Mouse (Mus musculus): ENCODE data around the gene Gli1. TPM values are rescaled to one million over a fixed set of nuclear protein-coding genes. Genes with fewer than 3 reads are reported as not detected.

Gli1 gene
- total and polyA plus RNA-seq, 2 experiments from 2014 or later: 0.59 to 1.1 TPM

GRCm38 (mm10) chr10:127282620-127283215, 59.1 kb downstream of the Gli1 start:
- WGBS: 45% methylated on average over 13 of the region's 13 CpGs
- no peak for DNase-seq (ENCODE audit: low spot score)
- no peak overlapping the region for H3K27ac ChIP-seq (ENCODE audit: low read depth)

GRCm38 (mm10) chr10:127281316-127281715, 60.5 kb downstream of the Gli1 start:
- DNase-seq (ENCODE audit: low spot score) (no peak), ATAC-seq (ENCODE audit: insufficient read depth, low read depth) (no peak)
- Histone ChIP-seq H3K4me2 (ENCODE audit: low read depth, low read length) (no peak overlapping the region), H3K27ac (ENCODE audit: low read depth) (no peak overlapping the region), H3K9ac (replicated peaks; ENCODE audit: low read depth, low read length) (no peak overlapping the region), H3K36me3 (replicated peaks; ENCODE audit: control insufficient read depth, insufficient read depth, low read length) (peaks cover 100% of the 10 kb centered on the region), H3K27me3 (ENCODE audit: control insufficient read depth, insufficient read depth, low read length) (no peaks in the 10 kb centered on the region), H3K4me3 (ENCODE audit: low read depth, low read length) (no peak overlapping the region), H3K4me1 (ENCODE audit: control insufficient read depth, insufficient read depth) (no peaks in the 10 kb centered on the region; the same call in 1 of the 2 replicates), H3K9me3 (replicated peaks; ENCODE audit: control insufficient read depth, low read length) (no peaks in the 10 kb centered on the region)
- TF ChIP-seq EP300 (IDR thresholded peaks at IDR 0.05; ENCODE audit: low read depth) (no peak), CTCF (IDR thresholded peaks at IDR 0.05; ENCODE audit: low read depth) (no peak)
- 82% methylated on average over 8 of the region's 8 CpGs for WGBS

More at GRCm38 (mm10) chr10:127282620-127283215, 59.1 kb downstream of the Gli1 start:
- Histone ChIP-seq H3K9ac (replicated peaks; ENCODE audit: low read depth, low read length) (no peak overlapping the region), H3K9me3 (replicated peaks; ENCODE audit: control insufficient read depth, low read length) (no peaks in the 10 kb centered on the region), H3K4me3 (ENCODE audit: low read depth, low read length) (no peak overlapping the region), H3K36me3 (replicated peaks; ENCODE audit: control insufficient read depth, insufficient read depth, low read length) (peaks cover 96% of the 10 kb centered on the region), H3K4me1 (ENCODE audit: control insufficient read depth, insufficient read depth) (peaks cover 14% of the 10 kb centered on the region), H3K27me3 (ENCODE audit: control insufficient read depth, insufficient read depth, low read length) (no peaks in the 10 kb centered on the region), H3K4me2 (ENCODE audit: low read depth, low read length) (no peak overlapping the region)
- no peak for ATAC-seq (ENCODE audit: insufficient read depth, low read depth)
- TF ChIP-seq CTCF (IDR thresholded peaks at IDR 0.05; ENCODE audit: low read depth): no peak
- TF ChIP-seq EP300 (IDR thresholded peaks at IDR 0.05; ENCODE audit: low read depth): no peak

Other genes with a start within 250 kb of the Gli1 start
- 39.8 and 45.2 TPM in 2 replicates for gene Os9, start 220.8 kb downstream of the Gli1 start, total RNA-seq (2014; rRNA removed; ENCODE audit: low replicate concordance)
- 36.0 and 40.0 TPM in 2 replicates for gene Os9, start 220.8 kb downstream of the Gli1 start, polyA plus RNA-seq (2015; fragmentation: Nextera tagmentation; extraction: Ambion mirVana)
- gene B4galnt1, start 176.7 kb downstream of the Gli1 start, total RNA-seq (2014; rRNA removed; ENCODE audit: low replicate concordance): 2.3 and 7.7 TPM in 2 replicates
- 0.72 and 0.82 TPM in 2 replicates for gene B4galnt1, start 176.7 kb downstream of the Gli1 start, polyA plus RNA-seq (2015; fragmentation: Nextera tagmentation; extraction: Ambion mirVana)
- gene Slc26a10, start 161.3 kb downstream of the Gli1 start, total RNA-seq (2014; rRNA removed; ENCODE audit: low replicate concordance): 51.0 and 61.2 TPM in 2 replicates
- gene Slc26a10, start 161.3 kb downstream of the Gli1 start, polyA plus RNA-seq (2015; fragmentation: Nextera tagmentation; extraction: Ambion mirVana): 22.8 and 23.3 TPM in 2 replicates
- gene Arhgef25, start 151.9 kb downstream of the Gli1 start, total RNA-seq (2014; rRNA removed; ENCODE audit: low replicate concordance): 20.8 and 44.2 TPM in 2 replicates
- 10.0 and 13.8 TPM in 2 replicates for gene Arhgef25, start 151.9 kb downstream of the Gli1 start, polyA plus RNA-seq (2015; fragmentation: Nextera tagmentation; extraction: Ambion mirVana)
- 44.4 and 64.1 TPM in 2 replicates for gene Dtx3, start 146.2 kb downstream of the Gli1 start, total RNA-seq (2014; rRNA removed; ENCODE audit: low replicate concordance)
- 28.8 and 30.0 TPM in 2 replicates for gene Dtx3, start 146.2 kb downstream of the Gli1 start, polyA plus RNA-seq (2015; fragmentation: Nextera tagmentation; extraction: Ambion mirVana)
- 22.4 and 23.7 TPM in 2 replicates for gene Pip4k2c, start 130.4 kb downstream of the Gli1 start, total RNA-seq (2014; rRNA removed; ENCODE audit: low replicate concordance)
- 24.7 and 25.0 TPM in 2 replicates for gene Pip4k2c, start 130.4 kb downstream of the Gli1 start, polyA plus RNA-seq (2015; fragmentation: Nextera tagmentation; extraction: Ambion mirVana)
- 0.12 and 0.27 TPM in 2 replicates for gene Kif5a, start 78.6 kb downstream of the Gli1 start, total RNA-seq (2014; rRNA removed; ENCODE audit: low replicate concordance)
- 0.11 and 0.23 TPM in 2 replicates for gene Kif5a, start 78.6 kb downstream of the Gli1 start, polyA plus RNA-seq (2015; fragmentation: Nextera tagmentation; extraction: Ambion mirVana)
- gene Dctn2, start 75.6 kb downstream of the Gli1 start, total RNA-seq (2014; rRNA removed; ENCODE audit: low replicate concordance): 175 and 197 TPM in 2 replicates
- 149 and 154 TPM in 2 replicates for gene Dctn2, start 75.6 kb downstream of the Gli1 start, polyA plus RNA-seq (2015; fragmentation: Nextera tagmentation; extraction: Ambion mirVana)
- 8.3 and 8.7 TPM in 2 replicates for gene Mbd6, start 53.0 kb downstream of the Gli1 start, total RNA-seq (2014; rRNA removed; ENCODE audit: low replicate concordance)
- 6.5 and 6.9 TPM in 2 replicates for gene Mbd6, start 53.0 kb downstream of the Gli1 start, polyA plus RNA-seq (2015; fragmentation: Nextera tagmentation; extraction: Ambion mirVana)
- gene Mars, start 30.2 kb downstream of the Gli1 start, total RNA-seq (2014; rRNA removed; ENCODE audit: low replicate concordance): 48.9 and 68.9 TPM in 2 replicates
- gene Mars, start 30.2 kb downstream of the Gli1 start, polyA plus RNA-seq (2015; fragmentation: Nextera tagmentation; extraction: Ambion mirVana): 62.4 and 64.6 TPM in 2 replicates
- gene Arhgap9, start 20.0 kb downstream of the Gli1 start, total RNA-seq (2014; rRNA removed; ENCODE audit: low replicate concordance): 0.73 and 0.97 TPM in 2 replicates
- 1.4 and 1.8 TPM in 2 replicates for gene Arhgap9, start 20.0 kb downstream of the Gli1 start, polyA plus RNA-seq (2015; fragmentation: Nextera tagmentation; extraction: Ambion mirVana)
- gene Inhbe, start 12.4 kb upstream of the Gli1 start, total RNA-seq (2014; rRNA removed; ENCODE audit: low replicate concordance): not detected in 2 replicates
- gene Inhbe, start 12.4 kb upstream of the Gli1 start, polyA plus RNA-seq (2015; fragmentation: Nextera tagmentation; extraction: Ambion mirVana): not detected in 2 replicates
- gene Inhbc, start 28.5 kb upstream of the Gli1 start, total RNA-seq (2014; rRNA removed; ENCODE audit: low replicate concordance): not detected in 2 replicates
- not detected in 2 replicates for gene Inhbc, start 28.5 kb upstream of the Gli1 start, polyA plus RNA-seq (2015; fragmentation: Nextera tagmentation; extraction: Ambion mirVana)
- 35.4 and 42.8 TPM in 2 replicates for gene R3hdm2, start 38.4 kb upstream of the Gli1 start, total RNA-seq (2014; rRNA removed; ENCODE audit: low replicate concordance)
- 31.5 and 32.1 TPM in 2 replicates for gene R3hdm2, start 38.4 kb upstream of the Gli1 start, polyA plus RNA-seq (2015; fragmentation: Nextera tagmentation; extraction: Ambion mirVana)
- 0.08 TPM in 1 of 2 replicates, not detected in the other for gene Stac3, start 159.7 kb upstream of the Gli1 start, total RNA-seq (2014; rRNA removed; ENCODE audit: low replicate concordance)
- gene Stac3, start 159.7 kb upstream of the Gli1 start, polyA plus RNA-seq (2015; fragmentation: Nextera tagmentation; extraction: Ambion mirVana): 0.30 TPM in 1 of 2 replicates, not detected in the other
- gene Ndufa4l2, start 173.0 kb upstream of the Gli1 start, total RNA-seq (2014; rRNA removed; ENCODE audit: low replicate concordance): 43.8 and 68.3 TPM in 2 replicates
- 46.4 and 47.6 TPM in 2 replicates for gene Ndufa4l2, start 173.0 kb upstream of the Gli1 start, polyA plus RNA-seq (2015; fragmentation: Nextera tagmentation; extraction: Ambion mirVana)
- gene Shmt2, start 180.5 kb upstream of the Gli1 start, total RNA-seq (2014; rRNA removed; ENCODE audit: low replicate concordance): 109 and 161 TPM in 2 replicates
- gene Shmt2, start 180.5 kb upstream of the Gli1 start, polyA plus RNA-seq (2015; fragmentation: Nextera tagmentation; extraction: Ambion mirVana): 47.9 and 51.5 TPM in 2 replicates
- not detected in 2 replicates for gene Nxph4, start 192.6 kb upstream of the Gli1 start, total RNA-seq (2014; rRNA removed; ENCODE audit: low replicate concordance)
- gene Nxph4, start 192.6 kb upstream of the Gli1 start, polyA plus RNA-seq (2015; fragmentation: Nextera tagmentation; extraction: Ambion mirVana): 0.41 and 0.49 TPM in 2 replicates

Measured in heart, postnatal 0 days (tissue).